Mouse (Mus musculus) B cell, adult 2 months (primary cell): Measurements from ENCODE around the gene 2310061I04Rik.

Source experiments
- DNase-seq, 2 experiments: peaks; one replicate each; pipeline ENCODE4 v3.0.0; 2022

The 2310061I04Rik gene

GRCm38 (mm10) chr17:35869346-35870067 is 27.7 kb downstream of the 2310061I04Rik start:
- DNase-seq, result peak; percentile 21 to 29

- peak; percentile 19 to 30 for DNase-seq
These were observed 28.3 kb downstream of the 2310061I04Rik start for GRCm38 (mm10) chr17:35868961-35869345.

- peak; percentile 49 to 50 for DNase-seq
These were observed 28.9 kb downstream of the 2310061I04Rik start for GRCm38 (mm10) chr17:35868165-35868820.

- peak; percentile 66 for DNase-seq
These were observed 30.0 kb downstream of the 2310061I04Rik start for GRCm38 (mm10) chr17:35866911-35867890.

- DNase-seq, result peak; percentile 56 to 57
These were observed 30.9 kb downstream of the 2310061I04Rik start for GRCm38 (mm10) chr17:35866281-35866831.

GRCm38 (mm10) chr17:35865481-35866280 is 31.6 kb downstream of the 2310061I04Rik start, which contains the start of gene Ppp1r18:
Ppp1r18 (plus strand) TSS chr17:35865593.
- peak; percentile 58 to 61 for DNase-seq

- DNase-seq, result no peak
These were observed 32.3 kb downstream of the 2310061I04Rik start for GRCm38 (mm10) chr17:35864832-35865353.

GRCm38 (mm10) chr17:35861198-35861857 is 35.9 kb downstream of the 2310061I04Rik start, which contains the start of gene Nrm:
Nrm (plus strand) TSS chr17:35861318.
- DNase-seq, result peak; percentile 88

- DNase-seq, result no peak
These were observed 36.4 kb downstream of the 2310061I04Rik start for GRCm38 (mm10) chr17:35860831-35861197.

GRCm38 (mm10) chr17:35859835-35860234 is 37.4 kb downstream of the 2310061I04Rik start:
- DNase-seq, result no peak

- no peak for DNase-seq
These were observed 37.9 kb downstream of the 2310061I04Rik start for GRCm38 (mm10) chr17:35859371-35859770.

- DNase-seq, result no peak
These were observed 46.3 kb downstream of the 2310061I04Rik start for GRCm38 (mm10) chr17:35850974-35851373.

- DNase-seq, result no peak
These were observed 49.1 kb downstream of the 2310061I04Rik start for GRCm38 (mm10) chr17:35848112-35848511.

GRCm38 (mm10) chr17:35843514-35843913 is 53.7 kb downstream of the 2310061I04Rik start:
- DNase-seq, result peak; percentile 24 to 27
